Comparison of ENCODE assay signal across 27 mouse cellular contexts in the genomic region with DNA sequence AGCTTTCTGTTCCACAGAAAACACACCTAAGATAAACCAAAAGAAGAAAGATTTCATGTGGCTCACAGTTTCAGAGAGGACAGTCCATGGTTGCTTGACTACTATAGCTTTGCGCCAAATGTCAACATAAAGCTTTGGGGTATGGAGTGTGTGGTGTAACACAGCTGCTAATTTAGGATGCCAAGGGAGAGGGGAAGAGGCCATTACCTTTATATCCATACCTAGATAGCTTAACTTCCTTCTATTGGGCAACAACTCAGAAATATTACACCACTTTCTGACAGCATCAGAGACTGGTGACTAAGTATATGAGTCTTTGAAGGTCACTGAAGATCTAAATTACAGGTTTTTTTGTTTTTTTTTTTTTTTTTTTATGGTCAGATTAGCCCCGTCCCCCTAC.
"Had no signal": no experiment of that assay in that cellular context is flagged by ENCODE, and none has a peak within 500 bp of the region (broad histone marks: within the 10 kb centered on the region; RNA-seq: fewer than 3 reads in every experiment).

No protein-coding gene starts in this region.

- H3K4me3 ChIP-seq: gastrocnemius, adult 2 months; heart, adult 2 months; heart, embryonic 13.5 days; heart, embryonic 15.5 days; hindbrain, embryonic 10.5 days; hindbrain, embryonic 12.5 days; intestine, embryonic 15.5 days; layer of hippocampus, adult 2 months; left cerebral cortex, adult 2 months; limb, embryonic 10.5 days; limb, embryonic 12.5 days; liver, embryonic 13.5 days had no signal

- H3K9ac ChIP-seq: heart, embryonic 13.5 days; heart, embryonic 15.5 days; hindbrain, embryonic 12.5 days; hindbrain, embryonic 14.5 days; intestine, embryonic 15.5 days; limb, embryonic 12.5 days; liver, embryonic 13.5 days had no signal

- H3K9me3 ChIP-seq: heart, embryonic 15.5 days; hindbrain, embryonic 10.5 days; hindbrain, embryonic 12.5 days; intestine, embryonic 15.5 days; limb, embryonic 10.5 days; liver, embryonic 13.5 days had no signal

- H3K4me2 ChIP-seq: heart, embryonic 11.5 days; heart, embryonic 13.5 days; heart, embryonic 15.5 days; hindbrain, embryonic 12.5 days; hindbrain, embryonic 14.5 days; intestine, embryonic 15.5 days; limb, embryonic 12.5 days; liver, embryonic 11.5 days; liver, embryonic 13.5 days had no signal

- H3K27me3 ChIP-seq: heart, embryonic 13.5 days; heart, embryonic 15.5 days; hindbrain, embryonic 12.5 days; intestine, embryonic 15.5 days; limb, embryonic 12.5 days; liver, embryonic 13.5 days had no signal

- H3K27ac ChIP-seq: gastrocnemius, adult 2 months; heart, adult 2 months; heart, embryonic 13.5 days; heart, embryonic 15.5 days; hindbrain, embryonic 10.5 days; hindbrain, embryonic 12.5 days; hindbrain, embryonic 14.5 days; intestine, embryonic 15.5 days; layer of hippocampus, adult 2 months; left cerebral cortex, adult 2 months; limb, embryonic 10.5 days; limb, embryonic 12.5 days; liver, embryonic 13.5 days had no signal

- DNase-seq: gastrocnemius, adult 2 months; gastrocnemius, postnatal 10 days; gastrocnemius, postnatal 25 days; heart, adult 2 months; heart, postnatal 14 days; heart, postnatal 4 days; kidney, adult 18-20 months; kidney, adult 8-10 months; kidney, postnatal 10 days; kidney, postnatal 25 days; kidney, postnatal 4 days; liver; liver, embryonic 13.5 days had no signal

- ATAC-seq: hindbrain, embryonic 16.5 days; inflammation-experienced regulatory T-cells, adult 6 months; intestine, embryonic 15.5 days had no signal

- H3K4me1 ChIP-seq: heart, embryonic 15.5 days; hindbrain, embryonic 10.5 days; intestine, embryonic 15.5 days; limb, embryonic 10.5 days had no signal

- H3K36me3 ChIP-seq: heart, embryonic 13.5 days; heart, embryonic 15.5 days; hindbrain, embryonic 10.5 days; hindbrain, embryonic 12.5 days; intestine, embryonic 15.5 days; limb, embryonic 10.5 days; limb, embryonic 12.5 days; liver, embryonic 13.5 days had no signal
